Mouse (Mus musculus) naive thymus-derived CD4-positive, alpha-beta T cell, adult 5 months (primary cell): ENCODE results near the gene Olfr1499. TPM values are rescaled to one million over a fixed set of nuclear protein-coding genes. Genes with fewer than 3 reads are reported as not detected.

Experiments used
- polyA plus RNA-seq: library from polyadenylated mRNA; unstranded; fragments of 100-300 nt; shearing (Covaris generic); gene quantifications from one replicate; pipeline ENCODE4 v1.2.1, GENCODE M21; 2017

The Olfr1499 gene
- polyA plus RNA-seq, result 0.22 TPM

GRCm38 (mm10) chr19:13819347-13819746 lies at the start of gene Olfr1499:
Gene Olfr1499 (minus strand): TSS chr19:13819447.

GRCm38 (mm10) chr19:13861495-13861894 lies 42.2 kb upstream of the Olfr1499 start, which contains the start of gene Olfr1502:
Gene Olfr1502 (plus strand): TSS chr19:13861795.

GRCm38 (mm10) chr19:13850592-13850991 lies 31.3 kb upstream of the Olfr1499 start, which contains the start of gene Olfr1501:
Gene Olfr1501 (minus strand): TSS chr19:13850692.

GRCm38 (mm10) chr19:13830388-13830787 lies 11.1 kb upstream of the Olfr1499 start, which contains the start of gene Olfr1500:
Gene Olfr1500 (minus strand): TSS chr19:13830488.

GRCm38 (mm10) chr19:13798102-13798501 lies 21.1 kb downstream of the Olfr1499 start, which contains the start of gene Olfr1497:
Gene Olfr1497 (minus strand): TSS chr19:13798202.

GRCm38 (mm10) chr19:13777578-13777977 lies 41.7 kb downstream of the Olfr1499 start, which contains the start of gene Olfr1496:
Gene Olfr1496 (plus strand): TSS chr19:13777878.

GRCm38 (mm10) chr19:13764306-13764705 lies 54.9 kb downstream of the Olfr1499 start, which contains the start of gene Olfr1495:
Gene Olfr1495 (plus strand): TSS chr19:13764606.

Other genes starting within 250 kb of the Olfr1499 start
- gene Olfr1484, start 235.9 kb downstream of the Olfr1499 start, polyA plus RNA-seq, result not detected
- not detected for gene Olfr1487, start 202.1 kb downstream of the Olfr1499 start, polyA plus RNA-seq
- gene Olfr1489, start 187.8 kb downstream of the Olfr1499 start, polyA plus RNA-seq, result not detected
- gene Olfr1490, start 168.4 kb downstream of the Olfr1499 start, polyA plus RNA-seq, result not detected
- not detected for gene Olfr1491, start 122.2 kb downstream of the Olfr1499 start, polyA plus RNA-seq
- gene Olfr1493-ps1, start 96.2 kb downstream of the Olfr1499 start, polyA plus RNA-seq, result not detected
- not detected for gene Olfr1494, start 79.7 kb downstream of the Olfr1499 start, polyA plus RNA-seq
- not detected for gene Olfr1495, start 54.8 kb downstream of the Olfr1499 start, polyA plus RNA-seq
- gene Olfr1496, start 41.6 kb downstream of the Olfr1499 start, polyA plus RNA-seq, result not detected
- gene Olfr1497, start 21.2 kb downstream of the Olfr1499 start, polyA plus RNA-seq, result not detected
- not detected for gene Olfr1500, start 11.0 kb upstream of the Olfr1499 start, polyA plus RNA-seq
- 0.12 TPM for gene Olfr1501, start 31.2 kb upstream of the Olfr1499 start, polyA plus RNA-seq
- gene Olfr1502, start 42.3 kb upstream of the Olfr1499 start, polyA plus RNA-seq, result not detected
- gene Olfr1504, start 78.5 kb upstream of the Olfr1499 start, polyA plus RNA-seq, result not detected
- not detected for gene Olfr1505, start 94.1 kb upstream of the Olfr1499 start, polyA plus RNA-seq